Mouse (Mus musculus): ENCODE measurements around the gene Fdx1.

Gene Fdx1

DNA sequence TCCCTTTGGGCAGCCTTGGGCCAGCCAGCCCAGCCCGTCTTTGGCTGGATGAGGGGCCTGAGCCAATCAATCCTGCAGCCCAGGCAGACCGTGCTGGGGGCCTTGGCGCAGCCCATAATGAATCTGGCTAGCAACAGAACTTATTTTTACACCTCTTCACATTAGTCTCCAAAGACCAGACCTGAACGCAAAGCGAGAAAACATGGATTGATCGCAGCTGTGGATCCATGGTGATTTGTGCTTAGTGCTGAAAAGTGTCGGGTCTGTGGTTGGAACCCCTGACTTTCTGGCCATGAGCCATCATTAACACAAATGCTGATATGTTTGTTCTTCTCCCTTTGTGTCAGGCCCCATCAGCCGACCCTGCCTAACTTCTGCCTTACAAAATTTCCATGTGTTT, 56.4 kb downstream of the Fdx1 start:
- no peak for DNase-seq (ENCODE audit: low spot score)

Measured in c-Kit-positive CD71-positive TER-119-positive erythroid progenitor cells, embryonic 14.5 days (primary cell).